Mouse (Mus musculus) heart, postnatal 10 days (tissue): ENCODE results near the gene Tubb5. TPM values are rescaled to one million over a fixed set of nuclear protein-coding genes. Genes with fewer than 3 reads are reported as not detected.

Experiments used
- DNase-seq, 2 experiments: peaks; one replicate each; pipeline ENCODE4 v3.0.0; 2021
- intact Hi-C: fragments of 180-260 bp; cut with DNase I; formaldehyde crosslinking; loops from one replicate; pipeline ENCODE4 v1.15.1; 2025
- microRNA-seq, 2 experiments: library from miRNA; unstranded; fragments of <30 nt; microRNA quantifications; one replicate each; pipeline ENCODE4 v1.2.0; 2022
- total RNA-seq, 2 experiments: library from RNA; stranded (reverse); gene quantifications; 2 replicates each; pipeline ENCODE4 v1.2.3; 2021

Tubb5 gene
- total RNA-seq, 2 experiments from 2014 or later = 358 to 363 TPM

GRCm38 (mm10) chr17:35809395-35809794, 28.7 kb downstream of the Tubb5 start:
- DNase-seq = no peak
- intact Hi-C loops = no loop called here

- DNase-seq = peak; percentile 63 to 65
- intact Hi-C loops = no loop called here
These were observed 30.0 kb downstream of the Tubb5 start for GRCm38 (mm10) chr17:35808073-35808472.

GRCm38 (mm10) chr17:35803858-35804399, 34.2 kb downstream of the Tubb5 start:
- no peak for DNase-seq
- intact Hi-C loops = no loop called here

GRCm38 (mm10) chr17:35803020-35803419, 35.1 kb downstream of the Tubb5 start:
- intact Hi-C loops = no loop called here
- no peak for DNase-seq

GRCm38 (mm10) chr17:35800905-35801304, 37.2 kb downstream of the Tubb5 start:
- intact Hi-C loops = no loop called here

GRCm38 (mm10) chr17:35796835-35797234, 41.3 kb downstream of the Tubb5 start:
- intact Hi-C loops = no loop called here

More at GRCm38 (mm10) chr17:35800905-35801304, 37.2 kb downstream of the Tubb5 start:
- DNase-seq = no peak

GRCm38 (mm10) chr17:35795656-35796055, 42.5 kb downstream of the Tubb5 start:
- intact Hi-C loops = no loop called here
- DNase-seq = no peak

More at GRCm38 (mm10) chr17:35796835-35797234, 41.3 kb downstream of the Tubb5 start:
- no peak for DNase-seq

- intact Hi-C loops = no loop called here
- DNase-seq = no peak
These were observed 43.0 kb downstream of the Tubb5 start for GRCm38 (mm10) chr17:35795099-35795498.

- DNase-seq = no peak
- intact Hi-C loops = no loop called here
These were observed 45.3 kb downstream of the Tubb5 start for GRCm38 (mm10) chr17:35792837-35793236.

GRCm38 (mm10) chr17:35790933-35791332, 47.2 kb downstream of the Tubb5 start:
- intact Hi-C loops = no loop called here
- no peak for DNase-seq

- intact Hi-C loops = no loop called here
- no peak for DNase-seq
These were observed 50.1 kb downstream of the Tubb5 start for GRCm38 (mm10) chr17:35788025-35788424.

GRCm38 (mm10) chr17:35787493-35787892, 50.6 kb downstream of the Tubb5 start:
- intact Hi-C loops = no loop called here
- DNase-seq = no peak

GRCm38 (mm10) chr17:35785140-35785539, 53.0 kb downstream of the Tubb5 start:
- intact Hi-C loops = loop anchor here (2.0 kb wide), 1 partner anchor 28 kb away; no protein-coding TSS in a partner anchor
- peak in 1 of 2 experiments; percentile 49 for DNase-seq

- intact Hi-C loops = loop anchor here (2.0 kb wide), 1 partner anchor 29 kb away; no protein-coding TSS in a partner anchor
- DNase-seq = peak in 1 of 2 experiments; percentile 47
These were observed 54.2 kb downstream of the Tubb5 start for GRCm38 (mm10) chr17:35783944-35784343.

Small RNAs within 50 kb of the gene (microRNA-seq; reads per million reads assigned to microRNA genes)
- gene Gm28033 = 0.71 to 1.7 reads per million in 2 experiments

Other genes with a start within 250 kb of the Tubb5 start
- not detected for gene Sfta2, start 236.8 kb downstream of the Tubb5 start, total RNA-seq
- not detected for gene Gm9573, start 211.7 kb downstream of the Tubb5 start, total RNA-seq
- gene Mucl3, start 194.6 kb downstream of the Tubb5 start, total RNA-seq = not detected
- 10 to 100 TPM; 25.2 to 34.0 TPM for gene Vars2, start 170.7 kb downstream of the Tubb5 start, total RNA-seq
- gene Gtf2h4, start 164.6 kb downstream of the Tubb5 start, total RNA-seq = 10 to 100 TPM; 15.5 to 18.7 TPM
- 10 to 100 TPM; 56.8 to 66.6 TPM for gene Ddr1, start 133.7 kb downstream of the Tubb5 start, total RNA-seq
- gene Ier3, start 16.6 kb downstream of the Tubb5 start, total RNA-seq = 10 to 100 TPM; 18.7 to 25.9 TPM
- gene Flot1, start 15.1 kb downstream of the Tubb5 start, total RNA-seq = 100 to 1,000 TPM; 114 to 124 TPM
- gene Mdc1, start 3.2 kb upstream of the Tubb5 start, total RNA-seq = 10 to 100 TPM; 20.4 to 22.1 TPM
- gene Nrm, start 23.0 kb upstream of the Tubb5 start, total RNA-seq = 10 to 100 TPM; 12.6 to 13.5 TPM
- gene Ppp1r18, start 27.3 kb upstream of the Tubb5 start, total RNA-seq = 10 to 100 TPM; 27.9 to 29.6 TPM
- gene Dhx16, start 41.5 kb upstream of the Tubb5 start, total RNA-seq = 10 to 100 TPM; 24.7 to 29.2 TPM
- 10 to 100 TPM; 64.8 to 69.8 TPM for gene 2310061I04Rik, start 59.1 kb upstream of the Tubb5 start, total RNA-seq
- gene Atat1, start 71.8 kb upstream of the Tubb5 start, total RNA-seq = 10 to 100 TPM; 12.1 to 16.3 TPM
- 10 to 100 TPM; 52.8 to 56.2 TPM for gene Mrps18b, start 78.1 kb upstream of the Tubb5 start, total RNA-seq
- gene Ppp1r10, start 78.1 kb upstream of the Tubb5 start, total RNA-seq = 10 to 100 TPM; 43.3 to 45.1 TPM
- gene Abcf1, start 131.5 kb upstream of the Tubb5 start, total RNA-seq = 10 to 100 TPM; 64.0 to 67.4 TPM
- 10 to 100 TPM; 32.8 to 33.1 TPM for gene Gnl1, start 141.5 kb upstream of the Tubb5 start, total RNA-seq
- 10 to 100 TPM in 1 of 2 experiments, 1 to 10 TPM in 1; 7.9 to 11.0 TPM for gene Prr3, start 141.9 kb upstream of the Tubb5 start, total RNA-seq
- 1 to 10 TPM; 2.2 to 3.3 TPM for gene H2-T24, start 182.3 kb upstream of the Tubb5 start, total RNA-seq
- gene H2-T23, start 194.5 kb upstream of the Tubb5 start, total RNA-seq = 10 to 100 TPM; 16.6 TPM
- 10 to 100 TPM; 11.0 to 11.8 TPM for gene H2-T22, start 204.4 kb upstream of the Tubb5 start, total RNA-seq
- gene Gm6034, start 204.7 kb upstream of the Tubb5 start, total RNA-seq = under 1 TPM in 1 of 2 experiments, not detected in 1; 0.15 TPM
- gene Gm11127, start 220.1 kb upstream of the Tubb5 start, total RNA-seq = 1 to 10 TPM; 2.1 to 2.4 TPM